Mouse (Mus musculus): ENCODE results near the gene Fcgrt. TPM values are rescaled to one million over a fixed set of nuclear protein-coding genes. Genes with fewer than 3 reads are reported as not detected.

Gene Fcgrt
- polyA plus RNA-seq, 1 experiment from 2014 or later, result 21.8 TPM

- Histone ChIP-seq H3K4me3 (replicated peaks; ENCODE audit: low read depth, low read length) (peak overlapping the region; percentile 76), H3K9me3 (ENCODE audit: control insufficient read depth, low read length) (no peaks in the 10 kb centered on the region), H3K4me2 (ENCODE audit: low read length) (peak overlapping the region; percentile 97), H3K9ac (replicated peaks; ENCODE audit: low read length) (peak overlapping the region; percentile 87), H3K27ac (replicated peaks; ENCODE audit: low read depth, low read length) (peak overlapping the region; percentile 97), H3K4me1 (ENCODE audit: control insufficient read depth, insufficient read depth, low read length) (peaks cover 9% of the 10 kb centered on the region; the same call in 1 of the 2 replicates), H3K27me3 (ENCODE audit: control insufficient read depth, insufficient read depth, low read length) (no peaks in the 10 kb centered on the region), H3K36me3 (ENCODE audit: control insufficient read depth, insufficient read depth, low read length) (peaks cover 21% of the 10 kb centered on the region)
- peak; percentile 89 for DNase-seq
- under 1% methylated on average over 35 of the region's 59 CpGs for WGBS
- ATAC-seq (ENCODE audit: low FRiP score, low TSS enrichment), result peak; percentile 67
These were observed 50.3 kb downstream of the Fcgrt start for GRCm38 (mm10) chr7:45053117-45053930.

DNA sequence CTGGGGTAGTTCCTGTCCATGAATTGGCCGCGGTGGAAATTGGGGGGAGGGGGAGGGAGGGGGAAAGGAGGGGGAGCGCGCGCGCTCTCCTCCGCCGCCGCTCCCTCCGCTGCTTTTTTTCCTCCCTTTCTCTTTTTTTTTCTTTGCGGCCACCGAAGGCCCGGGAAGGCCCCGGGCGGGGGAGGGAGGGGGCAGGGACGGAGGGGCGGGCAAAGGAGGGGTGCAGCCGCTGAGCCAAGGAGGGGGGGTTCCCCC is 50.9 kb downstream of the Fcgrt start, which contains the start of gene Prr12:
Gene Prr12, minus strand, starts transcription at position 20 of the 255 bp plus-strand sequence.
- Histone ChIP-seq H3K9me3 (ENCODE audit: control insufficient read depth, low read length) (no peaks in the 10 kb centered on the region), H3K9ac (replicated peaks; ENCODE audit: low read length) (peak within 1 kb of the TSS; percentile 87), H3K4me1 (ENCODE audit: control insufficient read depth, insufficient read depth, low read length) (peaks cover 9% of the 10 kb centered on the region; the same call in 1 of the 2 replicates), H3K27ac (replicated peaks; ENCODE audit: low read depth, low read length) (peak within 1 kb of the TSS; percentile 97), H3K4me2 (ENCODE audit: low read length) (peak within 1 kb of the TSS; percentile 97), H3K36me3 (ENCODE audit: control insufficient read depth, insufficient read depth, low read length) (peaks cover 26% of the 10 kb centered on the region), H3K27me3 (ENCODE audit: control insufficient read depth, insufficient read depth, low read length) (no peaks in the 10 kb centered on the region), H3K4me3 (replicated peaks; ENCODE audit: low read depth, low read length) (peak within 1 kb of the TSS; percentile 76)
- ATAC-seq (ENCODE audit: low FRiP score, low TSS enrichment) (no peak), DNase-seq (peak; percentile 83)
- under 1% methylated on average over 16 of the region's 18 CpGs for WGBS

- H3K4me2 ChIP-seq (ENCODE audit: low read length), result peak overlapping the region; percentile 97
- H3K27ac ChIP-seq (replicated peaks; ENCODE audit: low read depth, low read length), result peak overlapping the region; percentile 97
- H3K9ac ChIP-seq (replicated peaks; ENCODE audit: low read length), result peak overlapping the region; percentile 87
- H3K9me3 ChIP-seq (ENCODE audit: control insufficient read depth, low read length), result no peaks in the 10 kb centered on the region
- ATAC-seq (ENCODE audit: low FRiP score, low TSS enrichment) (no peak), DNase-seq (peak; percentile 34)
- H3K4me1 ChIP-seq (ENCODE audit: control insufficient read depth, insufficient read depth, low read length), result peaks cover 9% of the 10 kb centered on the region; the same call in 1 of the 2 replicates
- WGBS, result under 1% methylated on average over 38 of the region's 38 CpGs
- H3K4me3 ChIP-seq (replicated peaks; ENCODE audit: low read depth, low read length), result peak overlapping the region; percentile 76
- H3K27me3 ChIP-seq (ENCODE audit: control insufficient read depth, insufficient read depth, low read length), result no peaks in the 10 kb centered on the region
- peaks cover 31% of the 10 kb centered on the region for H3K36me3 ChIP-seq (ENCODE audit: control insufficient read depth, insufficient read depth, low read length)
These were observed 51.3 kb downstream of the Fcgrt start for GRCm38 (mm10) chr7:45052181-45052861.

GRCm38 (mm10) chr7:45051601-45051974 is 52.1 kb downstream of the Fcgrt start:
- Histone ChIP-seq H3K4me1 (ENCODE audit: control insufficient read depth, insufficient read depth, low read length) (peaks cover 9% of the 10 kb centered on the region; the same call in 1 of the 2 replicates), H3K4me3 (replicated peaks; ENCODE audit: low read depth, low read length) (peak overlapping the region; percentile 76), H3K9ac (replicated peaks; ENCODE audit: low read length) (peak overlapping the region; percentile 87), H3K27me3 (ENCODE audit: control insufficient read depth, insufficient read depth, low read length) (no peaks in the 10 kb centered on the region), H3K36me3 (ENCODE audit: control insufficient read depth, insufficient read depth, low read length) (peaks cover 38% of the 10 kb centered on the region), H3K4me2 (ENCODE audit: low read length) (peak overlapping the region; percentile 97), H3K27ac (replicated peaks; ENCODE audit: low read depth, low read length) (peak overlapping the region; percentile 97), H3K9me3 (ENCODE audit: control insufficient read depth, low read length) (no peaks in the 10 kb centered on the region)
- DNase-seq, result peak; percentile 15
- no peak for ATAC-seq (ENCODE audit: low FRiP score, low TSS enrichment)
- 1% methylated on average over 13 of the region's 13 CpGs for WGBS

- H3K27me3 ChIP-seq (ENCODE audit: control insufficient read depth, insufficient read depth, low read length), result no peaks in the 10 kb centered on the region
- peak overlapping the region; percentile 97 for H3K4me2 ChIP-seq (ENCODE audit: low read length)
- H3K4me1 ChIP-seq (ENCODE audit: control insufficient read depth, insufficient read depth, low read length), result peaks cover 9% of the 10 kb centered on the region; the same call in 1 of the 2 replicates
- 2% methylated on average over 16 of the region's 16 CpGs for WGBS
- H3K27ac ChIP-seq (replicated peaks; ENCODE audit: low read depth, low read length), result peak overlapping the region; percentile 97
- ATAC-seq (ENCODE audit: low FRiP score, low TSS enrichment) (peak; percentile 69), DNase-seq (peak; percentile 95)
- no peaks in the 10 kb centered on the region for H3K9me3 ChIP-seq (ENCODE audit: control insufficient read depth, low read length)
- H3K36me3 ChIP-seq (ENCODE audit: control insufficient read depth, insufficient read depth, low read length), result peaks cover 43% of the 10 kb centered on the region
- H3K4me3 ChIP-seq (replicated peaks; ENCODE audit: low read depth, low read length), result peak overlapping the region; percentile 76
- H3K9ac ChIP-seq (replicated peaks; ENCODE audit: low read length), result peak overlapping the region; percentile 87; the same call in 1 of the 2 replicates
These were observed 52.6 kb downstream of the Fcgrt start for GRCm38 (mm10) chr7:45050945-45051600.

- H3K4me1 ChIP-seq (ENCODE audit: control insufficient read depth, insufficient read depth, low read length), result peaks cover 6% of the 10 kb centered on the region; the same call in 1 of the 2 replicates
- H3K9me3 ChIP-seq (ENCODE audit: control insufficient read depth, low read length), result no peaks in the 10 kb centered on the region
- H3K36me3 ChIP-seq (ENCODE audit: control insufficient read depth, insufficient read depth, low read length), result peaks cover 63% of the 10 kb centered on the region
- no peak for DNase-seq
- no peak overlapping the region for H3K27ac ChIP-seq (replicated peaks; ENCODE audit: low read depth, low read length)
- no peak for ATAC-seq (ENCODE audit: low FRiP score, low TSS enrichment)
- no peaks in the 10 kb centered on the region for H3K27me3 ChIP-seq (ENCODE audit: control insufficient read depth, insufficient read depth, low read length)
- no peak overlapping the region for H3K4me3 ChIP-seq (replicated peaks; ENCODE audit: low read depth, low read length)
- no peak overlapping the region for H3K9ac ChIP-seq (replicated peaks; ENCODE audit: low read length)
- no peak overlapping the region for H3K4me2 ChIP-seq (ENCODE audit: low read length)
- 94% methylated on average over 23 of the region's 23 CpGs for WGBS
These were observed 54.6 kb downstream of the Fcgrt start for GRCm38 (mm10) chr7:45048923-45049657.

GRCm38 (mm10) chr7:45048001-45048890 is 55.4 kb downstream of the Fcgrt start:
- no peaks in the 10 kb centered on the region for H3K27me3 ChIP-seq (ENCODE audit: control insufficient read depth, insufficient read depth, low read length)
- peaks cover 72% of the 10 kb centered on the region for H3K36me3 ChIP-seq (ENCODE audit: control insufficient read depth, insufficient read depth, low read length)
- H3K9ac ChIP-seq (replicated peaks; ENCODE audit: low read length), result no peak overlapping the region
- H3K4me3 ChIP-seq (replicated peaks; ENCODE audit: low read depth, low read length), result no peak overlapping the region
- no peaks in the 10 kb centered on the region for H3K9me3 ChIP-seq (ENCODE audit: control insufficient read depth, low read length)
- no peak for DNase-seq
- no peaks in the 10 kb centered on the region; the same call in 1 of the 2 replicates for H3K4me1 ChIP-seq (ENCODE audit: control insufficient read depth, insufficient read depth, low read length)
- no peak overlapping the region for H3K27ac ChIP-seq (replicated peaks; ENCODE audit: low read depth, low read length)
- no peak overlapping the region for H3K4me2 ChIP-seq (ENCODE audit: low read length)
- no peak for ATAC-seq (ENCODE audit: low FRiP score, low TSS enrichment)
- 93% methylated on average over 38 of the region's 38 CpGs for WGBS
